Mouse (Mus musculus): ENCODE results near the gene Gsdmc4. TPM values are rescaled to one million over a fixed set of nuclear protein-coding genes. Genes with fewer than 3 reads are reported as not detected.
"Not testable (repeated sequence)": the region's sequence is repeated elsewhere in the genome, so short reads cannot be mapped to it uniquely, and the experiment has no call there.

Gene Gsdmc4
- not detected in 2 replicates for polyA plus RNA-seq (2014; fragmentation: Nextera tagmentation; extraction: Ambion mirVana)

DNA sequence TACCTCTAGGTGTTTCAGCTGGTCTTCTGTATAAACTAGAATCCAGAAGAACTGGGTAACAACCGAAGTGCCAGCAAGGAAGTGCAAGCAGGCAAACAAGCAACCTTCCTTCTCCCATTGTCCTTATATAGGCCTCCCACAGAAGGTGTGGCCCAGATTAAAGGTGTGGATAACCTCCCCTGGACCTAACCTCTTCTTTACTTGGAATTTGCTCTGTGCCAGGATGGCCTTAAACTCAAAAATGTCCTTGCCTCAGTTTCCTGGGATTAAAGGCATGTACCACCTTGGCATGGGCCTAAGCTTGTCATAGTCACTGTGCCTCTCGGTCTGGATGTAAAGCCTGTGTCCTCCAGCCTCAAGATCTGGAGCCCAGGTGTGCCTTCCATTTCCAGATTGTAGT is at the start of gene Gsdmc4:
TSS of gene Gsdmc4 (minus strand) at position 101 of the 400 bp plus-strand sequence.
- not testable (repeated sequence) for H3K4me1 ChIP-seq (ENCODE audit: control insufficient read depth, insufficient read depth, low read length); ATAC-seq (ENCODE audit: insufficient number of reproducible peaks, low FRiP score, low TSS enrichment, low read depth); H3K9me3 ChIP-seq (ENCODE audit: control insufficient read depth, low read length)

DNA sequence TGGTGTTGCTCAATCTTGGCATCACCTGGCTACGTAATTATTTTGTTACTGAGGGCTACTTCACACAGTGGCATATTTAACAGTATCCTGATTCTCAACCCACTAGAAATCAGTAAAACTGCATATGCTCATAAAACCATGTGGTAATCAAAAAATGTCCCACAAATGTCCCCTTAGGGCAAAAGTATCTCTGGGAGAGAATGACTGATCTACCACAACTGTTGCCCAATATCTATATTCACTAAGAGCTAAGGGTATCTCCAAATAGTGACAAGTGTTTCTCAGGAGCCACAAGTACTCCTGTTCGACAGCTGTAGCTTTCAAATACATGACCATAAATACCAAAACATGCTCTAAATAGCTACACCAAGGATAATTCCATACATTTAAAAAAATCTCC is 48.4 kb upstream of the Gsdmc4 start:
- Histone ChIP-seq H3K36me3 (ENCODE audit: control insufficient read depth, insufficient read depth, low read length) (no peaks in the 10 kb centered on the region), H3K9ac (ENCODE audit: low read length) (no peak overlapping the region), H3K4me1 (ENCODE audit: control insufficient read depth, insufficient read depth, low read length) (no peaks in the 10 kb centered on the region), H3K27me3 (ENCODE audit: control insufficient read depth, insufficient read depth, low read length) (no peaks in the 10 kb centered on the region), H3K9me3 (ENCODE audit: control insufficient read depth, low read length) (no peaks in the 10 kb centered on the region), H3K4me2 (ENCODE audit: low read depth, severe bottlenecking) (no peak overlapping the region), H3K27ac (replicated peaks; ENCODE audit: low read depth, low read length) (no peak overlapping the region), H3K4me3 (ENCODE audit: low read depth, low read length) (no peak overlapping the region)
- no peak for DNase-seq (ENCODE audit: low spot score)
- WGBS = 92% methylated on average over 2 of the region's 2 CpGs
- no peak for ATAC-seq (ENCODE audit: insufficient number of reproducible peaks, low FRiP score, low TSS enrichment, low read depth)

More for the DNA sequence above, at the start of gene Gsdmc4:
- H3K27me3 ChIP-seq (ENCODE audit: control insufficient read depth, insufficient read depth, low read length); H3K9ac ChIP-seq (ENCODE audit: low read length); H3K4me3 ChIP-seq (ENCODE audit: low read depth, low read length); H3K4me2 ChIP-seq (ENCODE audit: low read depth, severe bottlenecking); H3K27ac ChIP-seq (replicated peaks; ENCODE audit: low read depth, low read length); DNase-seq (ENCODE audit: low spot score); H3K36me3 ChIP-seq (ENCODE audit: control insufficient read depth, insufficient read depth, low read length): not testable (repeated sequence)
- 81% methylated on average over 2 of the region's 2 CpGs for WGBS

DNA sequence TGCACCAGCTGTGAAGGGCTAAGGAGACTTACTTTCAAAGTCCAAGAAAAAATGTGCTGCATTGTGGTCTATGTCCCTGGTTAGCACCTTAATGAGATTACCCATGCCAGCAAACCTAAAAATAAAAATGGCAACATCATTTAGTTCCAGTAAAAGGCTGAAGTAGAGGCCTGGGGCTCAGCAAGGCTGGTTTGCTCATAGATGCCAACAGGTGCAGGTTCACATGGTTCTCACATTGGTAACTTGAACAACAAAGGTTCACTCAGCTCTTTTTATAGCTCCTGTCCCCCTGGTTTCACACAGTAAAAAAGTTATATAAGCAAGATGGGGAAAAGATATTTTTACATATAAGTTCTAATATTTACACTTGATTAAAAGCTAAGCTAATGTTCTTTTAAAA is 45.5 kb upstream of the Gsdmc4 start:
- ATAC-seq (ENCODE audit: insufficient number of reproducible peaks, low FRiP score, low TSS enrichment, low read depth) = no peak
- no peak overlapping the region for H3K27ac ChIP-seq (replicated peaks; ENCODE audit: low read depth, low read length)
- H3K27me3 ChIP-seq (ENCODE audit: control insufficient read depth, insufficient read depth, low read length) = no peaks in the 10 kb centered on the region
- DNase-seq (ENCODE audit: low spot score) = no peak
- no peak overlapping the region for H3K4me3 ChIP-seq (ENCODE audit: low read depth, low read length)
- H3K4me2 ChIP-seq (ENCODE audit: low read depth, severe bottlenecking) = no peak overlapping the region
- H3K36me3 ChIP-seq (ENCODE audit: control insufficient read depth, insufficient read depth, low read length) = no peaks in the 10 kb centered on the region
- no peaks in the 10 kb centered on the region for H3K4me1 ChIP-seq (ENCODE audit: control insufficient read depth, insufficient read depth, low read length)
- no peak overlapping the region for H3K9ac ChIP-seq (ENCODE audit: low read length)
- no peaks in the 10 kb centered on the region for H3K9me3 ChIP-seq (ENCODE audit: control insufficient read depth, low read length)

DNA sequence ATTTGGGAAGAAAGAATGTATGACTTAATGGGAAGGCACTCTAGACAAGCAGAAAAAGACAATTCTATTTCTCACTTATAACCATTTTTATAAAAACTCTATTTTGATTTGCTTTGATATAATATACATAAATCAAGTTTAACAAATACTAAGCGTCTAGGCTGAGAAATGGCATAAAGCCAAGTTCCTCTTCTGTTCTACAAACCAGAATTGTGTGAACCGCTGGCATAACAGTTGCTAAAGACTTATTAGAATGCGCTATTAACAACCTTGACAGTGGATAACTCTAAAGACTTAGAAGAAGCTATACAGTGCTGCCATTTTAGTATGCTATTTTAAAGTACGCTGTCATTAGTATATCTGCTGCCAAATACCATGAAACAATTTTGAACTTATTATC is 41.2 kb upstream of the Gsdmc4 start:
- 94% methylated on average over 4 of the region's 4 CpGs for WGBS

DNA sequence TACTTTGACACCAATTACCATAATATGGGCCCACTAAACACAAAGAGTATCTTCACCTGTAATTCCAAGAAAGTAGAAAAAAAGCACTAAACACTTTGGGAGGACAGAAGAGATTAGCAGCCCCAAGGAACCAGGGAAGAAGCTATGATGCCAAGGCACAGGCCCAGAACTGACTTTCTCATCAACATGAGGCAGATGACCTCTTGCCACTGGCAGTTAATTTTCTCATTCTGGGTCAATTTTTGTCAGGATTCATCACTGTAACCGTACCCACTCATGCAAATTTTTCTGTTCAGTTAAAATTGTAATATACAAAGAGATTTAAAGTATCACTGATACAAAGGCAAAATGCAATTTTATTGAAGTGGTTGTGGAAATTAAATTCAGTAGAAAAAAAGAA is 29.1 kb upstream of the Gsdmc4 start:
- no peak overlapping the region for H3K9ac ChIP-seq (ENCODE audit: low read length)
- H3K27ac ChIP-seq (replicated peaks; ENCODE audit: low read depth, low read length) = no peak overlapping the region
- H3K9me3 ChIP-seq (ENCODE audit: control insufficient read depth, low read length) = no peaks in the 10 kb centered on the region
- WGBS = 89% methylated on average over 1 of the region's 1 CpGs
- H3K27me3 ChIP-seq (ENCODE audit: control insufficient read depth, insufficient read depth, low read length) = no peaks in the 10 kb centered on the region
- no peaks in the 10 kb centered on the region for H3K4me1 ChIP-seq (ENCODE audit: control insufficient read depth, insufficient read depth, low read length)
- H3K4me3 ChIP-seq (ENCODE audit: low read depth, low read length) = no peak overlapping the region
- no peaks in the 10 kb centered on the region for H3K36me3 ChIP-seq (ENCODE audit: control insufficient read depth, insufficient read depth, low read length)
- H3K4me2 ChIP-seq (ENCODE audit: low read depth, severe bottlenecking) = no peak overlapping the region
- ATAC-seq (ENCODE audit: insufficient number of reproducible peaks, low FRiP score, low TSS enrichment, low read depth) (no peak), DNase-seq (ENCODE audit: low spot score) (no peak)

More for the DNA sequence above, 41.2 kb upstream of the Gsdmc4 start:
- ATAC-seq (ENCODE audit: insufficient number of reproducible peaks, low FRiP score, low TSS enrichment, low read depth) = no peak
- Histone ChIP-seq H3K27me3 (ENCODE audit: control insufficient read depth, insufficient read depth, low read length) (no peaks in the 10 kb centered on the region), H3K9me3 (ENCODE audit: control insufficient read depth, low read length) (no peaks in the 10 kb centered on the region), H3K27ac (replicated peaks; ENCODE audit: low read depth, low read length) (no peak overlapping the region), H3K36me3 (ENCODE audit: control insufficient read depth, insufficient read depth, low read length) (no peaks in the 10 kb centered on the region), H3K4me3 (ENCODE audit: low read depth, low read length) (no peak overlapping the region), H3K9ac (ENCODE audit: low read length) (no peak overlapping the region), H3K4me1 (ENCODE audit: control insufficient read depth, insufficient read depth, low read length) (no peaks in the 10 kb centered on the region), H3K4me2 (ENCODE audit: low read depth, severe bottlenecking) (no peak overlapping the region)
- no peak for DNase-seq (ENCODE audit: low spot score)

DNA sequence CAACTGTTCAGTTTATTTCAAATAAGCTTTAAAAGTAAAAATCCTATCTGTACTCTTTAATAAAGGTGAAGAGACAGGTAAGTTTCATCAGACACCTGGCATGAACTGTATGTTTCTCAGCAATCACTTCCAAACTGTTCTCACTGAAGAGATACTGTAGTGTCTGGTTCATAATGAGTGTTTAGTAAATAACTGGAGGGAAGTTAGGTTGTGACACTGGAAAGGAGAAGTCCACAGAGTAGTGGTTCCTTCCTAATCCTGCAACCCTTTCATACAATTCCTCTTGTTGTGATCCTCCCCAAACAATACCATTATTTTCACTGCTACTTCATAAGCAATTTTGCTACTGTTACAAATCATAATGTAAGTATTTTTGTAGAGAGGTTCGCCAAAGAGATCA is 20.6 kb upstream of the Gsdmc4 start:
- Histone ChIP-seq H3K36me3 (ENCODE audit: control insufficient read depth, insufficient read depth, low read length) (peaks cover 5% of the 10 kb centered on the region; the same call in 1 of the 2 replicates), H3K4me2 (ENCODE audit: low read depth, severe bottlenecking) (no peak overlapping the region), H3K9ac (ENCODE audit: low read length) (no peak overlapping the region), H3K9me3 (ENCODE audit: control insufficient read depth, low read length) (no peaks in the 10 kb centered on the region), H3K4me3 (ENCODE audit: low read depth, low read length) (no peak overlapping the region), H3K4me1 (ENCODE audit: control insufficient read depth, insufficient read depth, low read length) (no peaks in the 10 kb centered on the region), H3K27me3 (ENCODE audit: control insufficient read depth, insufficient read depth, low read length) (no peaks in the 10 kb centered on the region), H3K27ac (replicated peaks; ENCODE audit: low read depth, low read length) (no peak overlapping the region)
- 88% methylated on average over 1 of the region's 1 CpGs for WGBS
- DNase-seq (ENCODE audit: low spot score) (no peak), ATAC-seq (ENCODE audit: insufficient number of reproducible peaks, low FRiP score, low TSS enrichment, low read depth) (no peak)

DNA sequence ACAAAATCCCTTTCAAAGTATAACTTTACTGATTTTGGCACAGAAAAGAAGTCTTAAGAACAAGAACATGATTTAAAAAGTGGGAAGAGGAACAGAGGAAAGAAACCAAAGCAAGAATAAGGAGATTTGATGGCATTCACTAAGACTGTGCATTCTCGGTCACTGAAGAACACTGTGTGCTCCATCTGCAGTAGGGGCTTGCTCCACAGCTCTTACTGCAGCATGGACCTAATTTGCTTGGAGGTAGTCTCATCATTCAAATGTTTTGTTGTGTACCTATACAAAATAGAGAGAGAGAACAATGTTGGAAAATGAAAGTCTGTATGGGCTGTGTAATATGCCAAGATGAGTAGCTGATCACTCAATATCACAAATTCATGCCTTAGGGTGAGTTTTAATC is 19.3 kb upstream of the Gsdmc4 start:
- H3K27ac ChIP-seq (replicated peaks; ENCODE audit: low read depth, low read length) = no peak overlapping the region
- ATAC-seq (ENCODE audit: insufficient number of reproducible peaks, low FRiP score, low TSS enrichment, low read depth) = no peak
- 90% methylated on average over 1 of the region's 1 CpGs for WGBS
- H3K4me1 ChIP-seq (ENCODE audit: control insufficient read depth, insufficient read depth, low read length) = no peaks in the 10 kb centered on the region
- H3K27me3 ChIP-seq (ENCODE audit: control insufficient read depth, insufficient read depth, low read length) = no peaks in the 10 kb centered on the region
- no peak for DNase-seq (ENCODE audit: low spot score)
- H3K9me3 ChIP-seq (ENCODE audit: control insufficient read depth, low read length) = no peaks in the 10 kb centered on the region
- no peak overlapping the region for H3K4me2 ChIP-seq (ENCODE audit: low read depth, severe bottlenecking)
- H3K4me3 ChIP-seq (ENCODE audit: low read depth, low read length) = no peak overlapping the region
- no peak overlapping the region for H3K9ac ChIP-seq (ENCODE audit: low read length)
- H3K36me3 ChIP-seq (ENCODE audit: control insufficient read depth, insufficient read depth, low read length) = peaks cover 5% of the 10 kb centered on the region; the same call in 1 of the 2 replicates

DNA sequence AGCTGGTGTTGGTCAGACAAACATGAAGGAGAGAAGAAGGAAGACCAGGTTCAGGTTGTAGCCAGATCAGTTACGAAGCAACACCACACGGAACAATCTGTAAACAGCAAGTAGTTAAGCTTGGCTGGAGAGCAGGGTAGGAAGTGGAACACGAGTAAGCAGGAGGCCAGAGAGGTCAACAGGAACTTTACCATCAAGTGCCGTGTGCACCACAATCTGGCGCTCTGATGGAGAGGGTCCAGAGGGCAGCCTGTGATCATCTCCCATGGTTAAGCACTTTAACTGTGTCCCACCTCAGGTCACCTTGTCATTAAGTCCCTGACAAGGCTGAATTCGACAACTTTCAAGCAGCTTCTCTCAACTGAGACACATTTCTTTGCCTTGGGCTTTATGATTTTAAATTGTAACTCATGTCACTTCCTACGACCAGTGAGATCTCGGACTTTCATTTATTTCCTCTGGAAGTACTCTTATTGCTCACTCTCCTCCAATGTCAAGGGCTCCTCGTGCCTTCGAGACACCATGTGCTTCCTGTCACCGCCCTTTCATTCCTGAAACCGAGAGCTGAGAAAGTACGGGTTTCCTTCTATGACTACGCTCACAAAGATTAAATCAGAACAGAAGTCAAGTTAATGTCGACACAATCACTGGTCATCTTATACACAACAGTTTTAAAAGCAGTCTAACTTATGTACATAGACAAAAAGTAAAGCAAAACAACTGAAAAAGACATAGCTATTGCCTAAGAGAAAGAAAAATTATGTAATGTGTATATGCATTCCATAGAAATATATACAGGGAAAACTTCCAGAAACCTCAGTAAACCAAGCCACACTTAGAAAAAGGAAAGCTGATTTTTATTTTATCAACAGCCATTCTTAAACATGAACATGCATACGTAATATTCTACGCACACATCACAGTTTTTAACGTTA is 18.3 kb upstream of the Gsdmc4 start:
- WGBS = 93% methylated on average over 18 of the region's 18 CpGs

More for the DNA sequence above, 18.3 kb upstream of the Gsdmc4 start:
- H3K9ac ChIP-seq (ENCODE audit: low read length) = no peak overlapping the region
- no peak for DNase-seq (ENCODE audit: low spot score)
- H3K27me3 ChIP-seq (ENCODE audit: control insufficient read depth, insufficient read depth, low read length) = no peaks in the 10 kb centered on the region
- H3K27ac ChIP-seq (replicated peaks; ENCODE audit: low read depth, low read length) = no peak overlapping the region
- peaks cover 5% of the 10 kb centered on the region; the same call in 1 of the 2 replicates for H3K36me3 ChIP-seq (ENCODE audit: control insufficient read depth, insufficient read depth, low read length)
- no peak overlapping the region for H3K4me2 ChIP-seq (ENCODE audit: low read depth, severe bottlenecking)
- H3K4me3 ChIP-seq (ENCODE audit: low read depth, low read length) = no peak overlapping the region
- H3K4me1 ChIP-seq (ENCODE audit: control insufficient read depth, insufficient read depth, low read length) = no peaks in the 10 kb centered on the region
- ATAC-seq (ENCODE audit: insufficient number of reproducible peaks, low FRiP score, low TSS enrichment, low read depth) = no peak
- no peaks in the 10 kb centered on the region for H3K9me3 ChIP-seq (ENCODE audit: control insufficient read depth, low read length)
